Mouse (Mus musculus) myocyte (in vitro differentiated cells): Measurements from ENCODE around the gene Ranbp9. TPM values are rescaled to one million over a fixed set of nuclear protein-coding genes. Genes with fewer than 3 reads are reported as not detected.

Experiments
- H3K27me3 ChIP-seq: one replicate; pipeline ENCODE4 v1.6.1; 2011; ENCODE audit not compliant: control insufficient read depth, insufficient read depth, insufficient read length
- H3K36me3 ChIP-seq: one replicate; pipeline ENCODE4 v1.6.1; 2011; ENCODE audit not compliant: control insufficient read depth, insufficient read depth
- H3K4me2 ChIP-seq: one replicate; pipeline ENCODE4 v1.6.1; 2011; ENCODE audit warnings: low read depth, control low read depth
- H3K4me3 ChIP-seq: one replicate; pipeline ENCODE4 v1.5.1; 2011; ENCODE audit warnings: mild to moderate bottlenecking, control low read depth, moderate library complexity
- H3K79me2 ChIP-seq: one replicate; pipeline ENCODE4 v1.6.1; 2011; ENCODE audit not compliant: control insufficient read depth, insufficient read depth
- H3ac ChIP-seq: one replicate; pipeline ENCODE4 v1.6.1; 2011; ENCODE audit not compliant: control insufficient read depth, insufficient read length
- CEBPB ChIP-seq: IDR thresholded peaks from 2 replicates; pipeline ENCODE4 v1.6.1; 2011; ENCODE audit warnings: mild to moderate bottlenecking, moderate library complexity; ENCODE audit not compliant: poor library complexity, insufficient read depth, severe bottlenecking
- E2F4 ChIP-seq: IDR thresholded peaks from one replicate; pipeline ENCODE4 v1.6.1; 2011; ENCODE audit warnings: mild to moderate bottlenecking, control low read depth, moderate library complexity; ENCODE audit not compliant: insufficient read depth
- MAX ChIP-seq: IDR thresholded peaks from one replicate; pipeline ENCODE4 v1.6.1; 2011; ENCODE audit warnings: low read depth, mild to moderate bottlenecking, control low read depth
- MYOD1 ChIP-seq, 3 experiments: IDR thresholded peaks; one replicate each; pipeline ENCODE4 v1.6.1; 2011; ENCODE audit warnings: control low read depth in 2 of 3, low read depth in 2 of 3, mild to moderate bottlenecking in 2 of 3, moderate library complexity in 1 of 3; ENCODE audit not compliant: insufficient read length in 2 of 3, control insufficient read depth in 1 of 3
- MYOG ChIP-seq, 3 experiments: IDR thresholded peaks; one replicate each; pipeline ENCODE4 v1.6.1; 2011; ENCODE audit warnings: control low read depth in 2 of 3, low read depth in 2 of 3, mild to moderate bottlenecking in 2 of 3; ENCODE audit not compliant: insufficient read length in 2 of 3, control insufficient read depth in 1 of 3, insufficient read depth in 1 of 3
- POLR2A ChIP-seq: IDR thresholded peaks from one replicate; pipeline ENCODE4 v1.6.1; 2011; ENCODE audit warnings: low read depth, mild to moderate bottlenecking, control low read depth, moderate library complexity; ENCODE audit not compliant: insufficient read length
- POLR2AphosphoS2 ChIP-seq: IDR thresholded peaks from one replicate; pipeline ENCODE4 v1.6.1; 2011; ENCODE audit warnings: low read depth, control low read depth; ENCODE audit not compliant: insufficient read length
- REST ChIP-seq: IDR thresholded peaks from one replicate; pipeline ENCODE4 v1.6.1; 2011; ENCODE audit warnings: mild to moderate bottlenecking, control low read depth, moderate library complexity; ENCODE audit not compliant: insufficient read depth, insufficient read length
- SRF ChIP-seq: IDR thresholded peaks from one replicate; pipeline ENCODE4 v1.6.1; 2011; ENCODE audit warnings: low read depth; ENCODE audit not compliant: control insufficient read depth, insufficient read length
- TCF12 ChIP-seq: IDR thresholded peaks from one replicate; pipeline ENCODE4 v1.6.1; 2011; ENCODE audit warnings: mild to moderate bottlenecking, control low read depth; ENCODE audit not compliant: poor library complexity, insufficient read depth, severe bottlenecking
- TCF3 ChIP-seq: IDR thresholded peaks from one replicate; pipeline ENCODE4 v1.6.1; 2011; ENCODE audit warnings: low read depth, control low read depth; ENCODE audit not compliant: insufficient read length
- USF1 ChIP-seq: IDR thresholded peaks from one replicate; pipeline ENCODE4 v1.6.1; 2011; ENCODE audit warnings: low read depth, mild to moderate bottlenecking, control low read depth, moderate library complexity
- polyA plus RNA-seq: library from polyadenylated mRNA; unstranded; fragments of >200 nt; fragmentation: generic; extraction: Trizol; gene quantifications from one replicate; pipeline ENCODE4 v1.2.1, GENCODE M21; 2012; ENCODE audit warnings: missing spikeins

Ranbp9 gene
- polyA plus RNA-seq, 1 experiment: 23.1 TPM

DNA sequence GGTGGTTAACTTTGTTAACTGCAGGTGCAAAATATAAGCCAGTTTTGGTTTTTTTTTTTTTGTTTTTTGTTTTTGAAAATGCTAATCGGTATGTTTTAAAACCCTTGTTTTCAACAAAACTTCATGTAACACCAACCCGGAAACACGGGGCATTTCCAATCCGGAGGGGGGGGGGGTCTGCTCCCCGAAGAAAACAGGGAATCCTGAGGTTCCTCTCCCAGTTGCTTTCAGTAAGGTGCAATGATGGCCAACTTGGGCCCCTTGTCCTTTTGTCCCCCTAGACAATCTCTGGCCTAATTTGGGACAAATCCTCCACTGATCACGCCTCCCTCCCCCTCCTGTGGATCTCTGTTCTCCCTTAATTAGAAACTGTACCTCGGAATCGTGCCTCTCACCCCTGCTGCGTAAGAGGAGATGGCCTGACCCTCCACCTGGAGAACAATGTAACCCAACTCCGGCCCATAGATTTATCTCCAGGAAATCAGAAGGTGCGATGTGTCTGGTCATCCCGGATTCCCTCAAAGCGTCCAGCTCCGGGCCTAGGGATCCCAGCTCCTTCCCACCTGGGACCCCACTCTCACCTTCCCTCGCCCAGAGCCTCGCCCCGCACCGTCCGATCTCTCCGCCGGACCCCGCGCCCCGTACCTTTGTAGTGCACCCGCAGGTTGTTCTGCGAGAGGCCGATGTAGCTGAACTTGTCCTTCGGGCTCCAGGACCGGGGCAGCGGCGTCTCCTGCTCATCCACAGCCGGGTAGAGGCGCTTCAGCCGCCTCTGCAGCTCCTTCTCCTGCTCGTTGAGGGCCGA, 1.1 kb downstream of the Ranbp9 start:
- Histone ChIP-seq H3ac (peak overlapping the region; percentile 94), H3K27me3 (no peaks in the 10 kb centered on the region), H3K4me3 (peak overlapping the region; percentile 77), H3K4me2 (peak overlapping the region; percentile 77), H3K36me3 (no peaks in the 10 kb centered on the region), H3K79me2 (peaks cover 54% of the 10 kb centered on the region)
- TF ChIP-seq USF1 (no peak), POLR2A (peak; percentile 7)

DNA sequence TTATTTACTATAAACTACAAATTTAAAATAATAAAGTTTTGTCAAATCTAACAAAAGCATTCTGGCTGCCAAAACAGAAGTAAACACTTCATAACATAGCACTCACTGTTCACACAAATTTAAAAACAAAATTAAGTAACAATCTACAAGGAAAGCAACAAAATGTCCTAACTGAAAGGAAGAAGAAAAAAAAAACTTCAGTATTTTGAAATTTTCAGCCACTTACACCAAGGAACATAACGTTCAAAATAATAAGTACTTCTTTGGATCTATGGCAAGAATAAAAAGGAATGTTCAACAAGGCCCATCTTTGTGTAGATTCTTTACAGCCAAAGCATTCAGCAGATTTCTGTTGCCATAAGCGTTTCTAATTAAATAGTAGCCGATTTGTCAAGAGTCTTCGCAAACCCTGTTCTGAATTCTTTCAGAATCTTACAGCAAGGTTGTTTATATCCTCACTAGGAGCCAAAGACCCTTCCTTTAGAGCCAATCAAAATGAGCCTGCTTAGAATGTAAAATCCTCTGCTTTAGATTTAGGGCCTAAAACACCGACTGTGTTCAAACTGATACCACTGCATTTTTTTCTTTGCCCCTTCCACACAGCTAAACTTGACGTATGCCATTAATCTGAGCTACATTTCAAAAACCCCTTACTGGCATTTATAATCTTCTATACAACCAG, 1.9 kb downstream of the Ranbp9 start:
- Histone ChIP-seq H3K36me3 (no peaks in the 10 kb centered on the region), H3K4me3 (peak overlapping the region; percentile 77), H3K27me3 (no peaks in the 10 kb centered on the region), H3K4me2 (peak overlapping the region; percentile 77), H3K79me2 (peaks cover 62% of the 10 kb centered on the region), H3ac (no peak overlapping the region)
- TF ChIP-seq POLR2AphosphoS2 (no peak), MYOG (IDR thresholded peaks at IDR 0.05; ENCODE audit: control insufficient read depth in 1 of 3, insufficient read depth in 1 of 3, insufficient read length in 2 of 3, low read depth in 2 of 3) (no peak), CEBPB (no peak), MYOD1 (IDR thresholded peaks at IDR 0.05; ENCODE audit: control insufficient read depth in 1 of 3, insufficient read length in 2 of 3, low read depth in 2 of 3) (no peak), MAX (no peak), REST (no peak), USF1 (no peak), POLR2A (no peak), SRF (no peak), TCF3 (no peak), TCF12 (no peak)

DNA sequence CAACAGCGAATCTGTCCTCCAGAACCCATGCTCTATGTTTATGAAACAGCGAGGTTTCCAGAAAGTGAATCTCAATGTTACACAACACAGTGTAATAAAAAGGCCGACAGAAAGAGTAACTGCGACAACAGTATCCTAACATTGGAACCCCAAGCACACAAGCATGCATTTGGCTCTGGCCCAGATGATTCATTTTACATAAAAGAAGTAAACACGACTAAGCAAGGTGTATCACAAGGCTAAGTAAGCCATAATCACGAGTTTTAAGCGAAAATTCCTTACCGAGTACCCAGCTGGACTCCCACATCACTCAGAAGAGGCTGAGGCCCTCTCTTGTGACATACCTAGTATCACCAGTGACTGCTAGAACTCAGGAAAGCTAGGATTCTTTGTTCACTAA, 2.5 kb downstream of the Ranbp9 start:
- Histone ChIP-seq H3K27me3 (no peaks in the 10 kb centered on the region), H3K4me2 (peak overlapping the region; percentile 77), H3K79me2 (peaks cover 68% of the 10 kb centered on the region), H3ac (no peak overlapping the region), H3K36me3 (no peaks in the 10 kb centered on the region), H3K4me3 (peak overlapping the region; percentile 77)
- TF ChIP-seq SRF (no peak), MAX (no peak), E2F4 (no peak), MYOG (IDR thresholded peaks at IDR 0.05; ENCODE audit: control insufficient read depth in 1 of 3, insufficient read depth in 1 of 3, insufficient read length in 2 of 3, low read depth in 2 of 3) (no peak), POLR2A (no peak), CEBPB (peak; percentile 50; the same call in 1 of the 2 replicates)

DNA sequence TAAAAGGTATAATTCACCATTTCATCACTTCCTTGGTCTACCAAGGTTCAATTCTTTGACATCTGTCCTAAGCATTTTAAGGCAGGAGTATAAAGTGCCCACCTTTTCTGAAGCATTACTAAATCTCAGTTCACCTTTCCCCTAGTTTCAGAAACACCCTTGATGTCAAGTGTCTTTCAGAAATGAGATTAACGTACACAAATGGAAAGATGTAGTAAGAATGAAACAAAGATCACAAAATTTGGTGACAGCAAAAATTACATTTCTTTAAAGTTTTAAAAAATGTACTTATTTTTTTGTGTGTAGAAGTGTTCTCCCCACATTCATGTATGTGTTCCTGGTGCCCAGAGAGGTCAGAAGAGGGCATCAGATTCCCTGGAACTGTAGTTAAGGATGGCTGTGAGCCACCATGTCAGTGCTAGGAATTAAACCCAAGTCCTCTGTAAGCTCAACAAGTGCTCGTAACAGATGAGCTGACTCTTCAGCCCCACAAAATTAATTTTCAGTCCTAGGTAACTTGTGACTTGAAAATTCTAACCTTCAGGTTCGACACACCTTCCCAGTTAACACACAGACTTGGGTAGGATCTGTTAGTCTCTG, 3.9 kb downstream of the Ranbp9 start:
- H3K79me2 ChIP-seq: peaks cover 82% of the 10 kb centered on the region
- H3K4me2 ChIP-seq: no peak overlapping the region
- no peak overlapping the region for H3K4me3 ChIP-seq
- H3ac ChIP-seq: no peak overlapping the region
- H3K27me3 ChIP-seq: no peaks in the 10 kb centered on the region
- H3K36me3 ChIP-seq: no peaks in the 10 kb centered on the region
- TF ChIP-seq POLR2AphosphoS2: no peak
- no peak for TF ChIP-seq MYOD1 (IDR thresholded peaks at IDR 0.05; ENCODE audit: control insufficient read depth in 1 of 3, insufficient read length in 2 of 3, low read depth in 2 of 3)
- TF ChIP-seq SRF: no peak
- no peak for TF ChIP-seq MAX

DNA sequence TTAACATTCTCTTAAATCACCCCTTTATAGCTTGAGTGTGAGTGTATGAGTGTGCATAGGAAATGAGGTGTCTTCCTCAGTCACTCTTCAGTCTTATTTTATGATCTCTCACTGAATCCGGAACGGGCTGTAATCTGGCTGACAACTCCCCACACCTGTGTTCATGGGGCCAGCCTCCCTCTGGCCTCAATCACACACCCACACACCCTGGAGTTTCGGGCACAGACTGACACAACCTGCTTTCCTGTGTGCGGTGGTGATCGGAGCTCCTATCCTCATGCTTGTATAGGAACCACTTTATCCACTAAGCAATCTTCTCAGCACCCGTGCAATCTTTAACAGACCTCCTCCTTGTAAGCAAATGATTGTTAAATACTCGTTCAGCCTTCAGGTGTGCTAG, 4.9 kb downstream of the Ranbp9 start:
- H3K4me3 ChIP-seq: no peak overlapping the region
- H3K4me2 ChIP-seq: no peak overlapping the region
- H3K79me2 ChIP-seq: peaks cover 87% of the 10 kb centered on the region
- no peak overlapping the region for H3ac ChIP-seq
- no peak for TF ChIP-seq MYOG (IDR thresholded peaks at IDR 0.05; ENCODE audit: control insufficient read depth in 1 of 3, insufficient read depth in 1 of 3, insufficient read length in 2 of 3, low read depth in 2 of 3)
- no peak for TF ChIP-seq USF1
- no peak for TF ChIP-seq SRF
- TF ChIP-seq POLR2A: no peak
- no peak for TF ChIP-seq POLR2AphosphoS2
- TF ChIP-seq CEBPB: no peak
- TF ChIP-seq TCF3: no peak
- TF ChIP-seq MYOD1 (IDR thresholded peaks at IDR 0.05; ENCODE audit: control insufficient read depth in 1 of 3, insufficient read length in 2 of 3, low read depth in 2 of 3): no peak
- no peak for TF ChIP-seq MAX
- no peak for TF ChIP-seq E2F4
- H3K36me3 ChIP-seq: no peaks in the 10 kb centered on the region
- H3K27me3 ChIP-seq: no peaks in the 10 kb centered on the region
